Mouse (Mus musculus) testis, adult 2 months (tissue): ENCODE measurements at regions not wholly inside any gene's neighbourhood (a gene's known extent, or its start where the extent isn't known, plus 50 kb on each side); places are given as distances from the start of the nearest gene placed in this dataset.
A peak's percentile ranks its signal among the peaks of the same experiment; 100 is the strongest.

Experiments used
- H3K27ac ChIP-seq: fragments of 200-500 bp; 2 replicates; pipeline ENCODE4 v1.5.1; 2012; ENCODE audit warnings: low read depth, low read length; ENCODE audit not compliant: control insufficient read depth, insufficient read depth
- H3K27me3 ChIP-seq: fragments of 200-500 bp; 2 replicates; pipeline ENCODE4 v1.6.1; 2012; ENCODE audit warnings: mild to moderate bottlenecking, low read length, moderate library complexity; ENCODE audit not compliant: control insufficient read depth, insufficient read depth
- H3K36me3 ChIP-seq: fragments of 200-500 bp; 2 replicates; pipeline ENCODE4 v1.6.1; 2012; ENCODE audit warnings: mild to moderate bottlenecking, low read length; ENCODE audit not compliant: control insufficient read depth, insufficient read depth
- H3K4me1 ChIP-seq: fragments of 200-500 bp; 2 replicates; pipeline ENCODE4 v1.6.1; 2012; ENCODE audit warnings: low read length; ENCODE audit not compliant: control insufficient read depth, insufficient read depth
- H3K4me3 ChIP-seq: fragments of 200-500 bp; 2 replicates; pipeline ENCODE4 v1.5.1; 2012; ENCODE audit warnings: low read depth, mild to moderate bottlenecking, low read length, moderate library complexity, mixed read lengths; ENCODE audit not compliant: control insufficient read depth
- CTCF ChIP-seq: fragments of 200-500 bp; IDR thresholded peaks from 2 replicates; pipeline ENCODE4 v1.5.1; 2012; ENCODE audit warnings: low read depth, mild to moderate bottlenecking, inconsistent platforms, low read length, moderate library complexity; ENCODE audit not compliant: control insufficient read depth, insufficient read depth, insufficient replicate concordance
- POLR2A ChIP-seq: fragments of 200-500 bp; IDR thresholded peaks from 2 replicates; pipeline ENCODE4 v1.6.1; 2012; ENCODE audit warnings: low read depth, mild to moderate bottlenecking, inconsistent platforms, low read length, moderate library complexity; ENCODE audit not compliant: control insufficient read depth

DNA sequence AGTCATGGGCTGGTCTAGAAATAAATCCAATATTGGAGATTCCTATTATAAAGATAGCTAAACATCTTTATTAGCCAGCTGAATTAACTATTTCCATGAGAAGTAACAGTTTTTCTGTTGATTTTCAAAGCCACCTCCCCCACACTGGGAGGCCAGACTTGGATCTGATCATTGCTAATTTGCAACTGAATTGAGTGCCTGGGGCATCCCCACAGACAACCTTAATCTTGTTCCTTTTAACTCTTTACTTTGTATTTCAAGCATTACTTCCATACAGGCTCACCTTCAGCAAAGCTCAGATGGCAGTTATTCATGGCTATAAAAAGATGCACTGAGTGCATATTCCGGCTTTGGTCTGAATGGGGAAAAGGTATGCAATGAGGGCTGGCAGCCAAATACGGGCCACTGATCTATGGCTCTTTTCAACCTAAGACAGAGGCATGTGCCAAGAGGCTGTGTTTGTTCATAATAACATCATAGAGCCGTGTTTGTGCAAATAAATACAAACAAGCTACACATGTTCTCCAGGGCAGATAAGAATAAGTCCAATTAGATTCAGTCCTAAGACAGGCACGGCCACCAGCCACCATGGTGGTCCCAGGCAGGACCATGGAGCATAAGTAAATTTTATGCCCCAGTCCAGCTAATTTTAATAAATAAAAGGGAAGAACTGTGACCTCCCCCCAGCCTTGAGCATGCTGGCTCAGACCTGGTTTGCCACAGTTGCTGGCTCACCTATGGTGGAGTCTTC lies 194.5 kb upstream of the Ttc29 start:
- no peak for TF ChIP-seq CTCF
- no peak for TF ChIP-seq POLR2A
- no peaks in the 10 kb centered on the region for H3K36me3 ChIP-seq
- H3K27me3 ChIP-seq = no peaks in the 10 kb centered on the region
- no peak overlapping the region for H3K4me3 ChIP-seq
- H3K4me1 ChIP-seq = no peaks in the 10 kb centered on the region
- H3K27ac ChIP-seq = no peak overlapping the region

DNA sequence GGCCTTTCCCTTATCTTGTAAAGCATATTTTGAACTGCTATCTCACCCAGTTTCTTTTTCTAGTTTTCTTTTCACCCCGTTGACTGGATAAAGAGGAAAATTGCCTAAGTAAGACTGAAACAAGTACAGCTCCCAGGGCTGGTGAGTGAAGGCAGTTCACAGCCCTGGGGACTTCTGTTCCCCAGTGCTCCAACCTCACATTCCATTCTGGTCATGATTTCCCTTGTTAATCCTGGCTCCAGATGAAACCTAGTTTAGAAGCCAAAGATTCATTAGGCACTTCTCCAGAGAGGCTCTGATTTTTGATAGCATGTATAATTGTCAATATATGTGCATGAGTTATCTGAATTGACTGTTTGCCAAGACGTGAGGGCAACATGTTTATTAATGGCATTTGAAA lies 191.6 kb upstream of the Ttc29 start:
- H3K4me1 ChIP-seq = no peaks in the 10 kb centered on the region
- H3K4me3 ChIP-seq = no peak overlapping the region
- no peaks in the 10 kb centered on the region for H3K27me3 ChIP-seq
- no peaks in the 10 kb centered on the region for H3K36me3 ChIP-seq
- peak overlapping the region; percentile 36; the same call in 1 of the 2 replicates for H3K27ac ChIP-seq
- TF ChIP-seq POLR2A (no peak), CTCF (no peak)

GRCm38 (mm10) chr8:78022986-78023385 lies 190.1 kb upstream of the Ttc29 start:
- Histone ChIP-seq H3K4me1 (no peaks in the 10 kb centered on the region), H3K4me3 (no peak overlapping the region), H3K27ac (no peak overlapping the region), H3K36me3 (no peaks in the 10 kb centered on the region), H3K27me3 (no peaks in the 10 kb centered on the region)
- TF ChIP-seq CTCF (no peak), POLR2A (no peak)

- Histone ChIP-seq H3K4me1 (no peaks in the 10 kb centered on the region), H3K4me3 (no peak overlapping the region), H3K27me3 (no peaks in the 10 kb centered on the region), H3K27ac (no peak overlapping the region), H3K36me3 (no peaks in the 10 kb centered on the region)
- TF ChIP-seq POLR2A (no peak), CTCF (no peak)
Measured at GRCm38 (mm10) chr8:78023467-78023866, 189.6 kb upstream of the Ttc29 start.

DNA sequence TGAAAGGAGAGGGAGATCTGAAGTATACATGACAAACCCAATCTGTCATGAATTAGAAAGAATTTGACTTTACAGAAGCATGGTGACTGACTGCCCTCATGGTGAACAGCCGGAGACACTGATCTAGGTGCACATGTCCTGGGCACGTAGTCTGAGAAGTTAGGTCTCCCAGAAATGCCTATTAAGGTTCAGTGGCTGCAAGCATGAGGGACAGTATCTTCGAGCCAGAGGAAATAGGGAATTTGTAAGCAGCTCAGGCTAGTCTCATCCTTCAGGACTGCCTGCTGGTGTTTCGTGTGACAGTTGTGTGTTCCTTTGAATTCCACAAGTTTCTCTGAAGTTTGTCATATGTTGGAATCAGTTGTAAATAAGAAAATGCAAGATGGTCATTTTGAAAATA lies 189.2 kb upstream of the Ttc29 start:
- Histone ChIP-seq H3K36me3 (no peaks in the 10 kb centered on the region), H3K27me3 (no peaks in the 10 kb centered on the region), H3K4me3 (no peak overlapping the region), H3K4me1 (no peaks in the 10 kb centered on the region), H3K27ac (no peak overlapping the region)
- TF ChIP-seq CTCF (no peak), POLR2A (no peak)

GRCm38 (mm10) chr8:78024964-78025363 lies 188.1 kb upstream of the Ttc29 start:
- H3K36me3 ChIP-seq = no peaks in the 10 kb centered on the region
- H3K27ac ChIP-seq = peak overlapping the region; percentile 29; the same call in 1 of the 2 replicates
- no peaks in the 10 kb centered on the region for H3K4me1 ChIP-seq
- H3K27me3 ChIP-seq = no peaks in the 10 kb centered on the region
- H3K4me3 ChIP-seq = no peak overlapping the region
- no peak for TF ChIP-seq CTCF
- TF ChIP-seq POLR2A = no peak

- TF ChIP-seq POLR2A (no peak), CTCF (no peak)
- no peaks in the 10 kb centered on the region for H3K27me3 ChIP-seq
- no peak overlapping the region for H3K27ac ChIP-seq
- no peak overlapping the region for H3K4me3 ChIP-seq
- H3K4me1 ChIP-seq = no peaks in the 10 kb centered on the region
- H3K36me3 ChIP-seq = no peaks in the 10 kb centered on the region
Measured at GRCm38 (mm10) chr8:78027371-78027770, 185.7 kb upstream of the Ttc29 start.
